Comparison of ENCODE assay signal across 8 mouse cellular contexts in genomic region chr7:91226442-91226841, GRCm38 (mm10).
DNase-seq lines count a peak whose midpoint lies in the region; ATAC-seq and TF ChIP-seq lines count a peak whose summit lies in the region.

No protein-coding gene starts in this region.

- TF ChIP-seq EP300 in liver, postnatal 0 days (IDR thresholded peaks at IDR 0.05; ENCODE audit: low read depth): no peak

- peak; percentile 81 for ATAC-seq in forebrain, embryonic 14.5 days
- ATAC-seq in kidney, postnatal 0 days (replicated peaks; ENCODE audit: low FRiP score, low read depth): no peak
- 0 out of 2 replicates have a peak, but pooled peaks have one; percentile 38 for ATAC-seq in liver, postnatal 0 days

- no peak overlapping the region for H3K9ac ChIP-seq in forebrain, embryonic 14.5 days (ENCODE audit: low read length)
- H3K9ac ChIP-seq in kidney, postnatal 0 days (ENCODE audit: low read depth, low read length): no peak overlapping the region
- H3K9ac ChIP-seq in liver, postnatal 0 days (replicated peaks): no peak overlapping the region

- TF ChIP-seq CTCF in kidney, postnatal 0 days (IDR thresholded peaks at IDR 0.05; ENCODE audit: low read depth): peak; percentile 90
- peak; percentile 82 for TF ChIP-seq CTCF in liver, postnatal 0 days (IDR thresholded peaks at IDR 0.05; ENCODE audit: low read depth)

- H3K36me3 ChIP-seq in forebrain, embryonic 14.5 days (ENCODE audit: control insufficient read depth, insufficient read depth, low read length): no peaks in the 10 kb centered on the region
- no peaks in the 10 kb centered on the region for H3K36me3 ChIP-seq in kidney, postnatal 0 days (ENCODE audit: insufficient read depth, low read length)
- H3K36me3 ChIP-seq in liver, postnatal 0 days (replicated peaks; ENCODE audit: insufficient read depth, low read length): no peaks in the 10 kb centered on the region

- H3K27ac ChIP-seq in forebrain, embryonic 14.5 days (ENCODE audit: low read depth, low read length): no peak overlapping the region
- H3K27ac ChIP-seq in kidney, postnatal 0 days: no peak overlapping the region
- no peak overlapping the region for H3K27ac ChIP-seq in liver, postnatal 0 days (ENCODE audit: low read depth)

- H3K4me2 ChIP-seq in forebrain, embryonic 14.5 days (ENCODE audit: low read length): no peak overlapping the region
- H3K4me2 ChIP-seq in kidney, postnatal 0 days (ENCODE audit: low read length): no peak overlapping the region
- H3K4me2 ChIP-seq in liver, postnatal 0 days (ENCODE audit: low read depth, low read length): no peak overlapping the region

- peak; percentile 32 for DNase-seq in urinary bladder, postnatal 14 days (ENCODE audit: low spot score)
- DNase-seq in urinary bladder, postnatal 4 days (ENCODE audit: low spot score in 2 of 2): no peak
- peak; percentile 0 for DNase-seq in c-Kit-negative CD71-positive TER-119-positive erythroid progenitor cells, embryonic 14.5 days (ENCODE audit: low read depth, low spot score)
- peak; percentile 92 for DNase-seq in forebrain, embryonic 14.5 days (ENCODE audit: low spot score)
- DNase-seq in kidney, postnatal 0 days (ENCODE audit: low spot score): peak; percentile 79
- DNase-seq in liver, postnatal 0 days: peak; percentile 18
- peak; percentile 81 for DNase-seq in retina, postnatal 1 day
- no peak for DNase-seq in T-cell, adult 2 months (ENCODE audit: low spot score)

- H3K9me3 ChIP-seq in forebrain, embryonic 14.5 days (replicated peaks; ENCODE audit: control insufficient read depth, low read length): no peaks in the 10 kb centered on the region
- no peaks in the 10 kb centered on the region for H3K9me3 ChIP-seq in kidney, postnatal 0 days (replicated peaks; ENCODE audit: low read length)
- H3K9me3 ChIP-seq in liver, postnatal 0 days (ENCODE audit: low read length): no peaks in the 10 kb centered on the region

- H3K4me3 ChIP-seq in forebrain, embryonic 14.5 days (ENCODE audit: low read depth, low read length): no peak overlapping the region
- no peak overlapping the region for H3K4me3 ChIP-seq in kidney, postnatal 0 days (replicated peaks; ENCODE audit: low read depth, low read length)
- H3K4me3 ChIP-seq in liver, postnatal 0 days (ENCODE audit: low read depth, low read length): no peak overlapping the region

- WGBS in forebrain, embryonic 14.5 days: 2% methylated on average over 5 of the region's 5 CpGs
- WGBS in kidney, postnatal 0 days: under 1% methylated on average over 5 of the region's 5 CpGs
- WGBS in liver, postnatal 0 days (ENCODE audit: insufficient replicate concordance): under 1% methylated on average over 5 of the region's 5 CpGs

- H3K4me1 ChIP-seq in forebrain, embryonic 14.5 days (ENCODE audit: control insufficient read depth, insufficient read depth, low read length): no peaks in the 10 kb centered on the region
- no peaks in the 10 kb centered on the region for H3K4me1 ChIP-seq in kidney, postnatal 0 days (replicated peaks; ENCODE audit: insufficient read depth, low read length)
- no peaks in the 10 kb centered on the region for H3K4me1 ChIP-seq in liver, postnatal 0 days (ENCODE audit: insufficient read depth)

- no peaks in the 10 kb centered on the region for H3K27me3 ChIP-seq in forebrain, embryonic 14.5 days (replicated peaks; ENCODE audit: control insufficient read depth, insufficient read depth, low read length)
- H3K27me3 ChIP-seq in kidney, postnatal 0 days (ENCODE audit: insufficient read depth, low read length): no peaks in the 10 kb centered on the region
- no peaks in the 10 kb centered on the region for H3K27me3 ChIP-seq in liver, postnatal 0 days (ENCODE audit: insufficient read depth, low read length)

Comparison
In these comparisons a context has a peak if more than half of its experiments do, and no peak if none do; other contexts are left out.
1. DNase-seq: peak in urinary bladder, postnatal 14 days (single experiment), c-Kit-negative CD71-positive TER-119-positive erythroid progenitor cells, embryonic 14.5 days (single experiment), forebrain, embryonic 14.5 days (single experiment), kidney, postnatal 0 days (single experiment), liver, postnatal 0 days (single experiment) and retina, postnatal 1 day (single experiment); none in urinary bladder, postnatal 4 days (0 of 2) and T-cell, adult 2 months (single experiment).